Mouse (Mus musculus) urinary bladder, postnatal 4 days (tissue): ENCODE results near the gene Pdcd1lg2.

Experiments
- DNase-seq, 2 experiments: peaks; one replicate each; pipeline ENCODE4 v3.0.0; 2021 to 2022; ENCODE audit warnings: low spot score in 2 of 2

Gene Pdcd1lg2

GRCm38 (mm10) chr19:29469686-29470254, 59.1 kb downstream of the Pdcd1lg2 start:
- no peak for DNase-seq

- no peak for DNase-seq
Observed at GRCm38 (mm10) chr19:29470652-29471051, 59.9 kb downstream of the Pdcd1lg2 start.

- DNase-seq = no peak
Observed at GRCm38 (mm10) chr19:29472424-29472823, 61.7 kb downstream of the Pdcd1lg2 start.

GRCm38 (mm10) chr19:29472946-29473345, 62.2 kb downstream of the Pdcd1lg2 start:
- DNase-seq = no peak

GRCm38 (mm10) chr19:29474803-29475202, 64.1 kb downstream of the Pdcd1lg2 start:
- no peak for DNase-seq

- no peak for DNase-seq
Observed at GRCm38 (mm10) chr19:29475210-29475620, 64.5 kb downstream of the Pdcd1lg2 start.

- no peak for DNase-seq
Observed at GRCm38 (mm10) chr19:29478598-29478997, 67.9 kb downstream of the Pdcd1lg2 start.

- DNase-seq = no peak
Observed at GRCm38 (mm10) chr19:29481578-29481977, 70.9 kb downstream of the Pdcd1lg2 start.

GRCm38 (mm10) chr19:29482148-29482547, 71.4 kb downstream of the Pdcd1lg2 start:
- no peak for DNase-seq

- DNase-seq = no peak
Observed at GRCm38 (mm10) chr19:29482637-29483036, 71.9 kb downstream of the Pdcd1lg2 start.

- DNase-seq = no peak
Observed at GRCm38 (mm10) chr19:29483386-29483785, 72.7 kb downstream of the Pdcd1lg2 start.

- no peak for DNase-seq
Observed at GRCm38 (mm10) chr19:29484537-29484936, 73.8 kb downstream of the Pdcd1lg2 start.

DNA sequence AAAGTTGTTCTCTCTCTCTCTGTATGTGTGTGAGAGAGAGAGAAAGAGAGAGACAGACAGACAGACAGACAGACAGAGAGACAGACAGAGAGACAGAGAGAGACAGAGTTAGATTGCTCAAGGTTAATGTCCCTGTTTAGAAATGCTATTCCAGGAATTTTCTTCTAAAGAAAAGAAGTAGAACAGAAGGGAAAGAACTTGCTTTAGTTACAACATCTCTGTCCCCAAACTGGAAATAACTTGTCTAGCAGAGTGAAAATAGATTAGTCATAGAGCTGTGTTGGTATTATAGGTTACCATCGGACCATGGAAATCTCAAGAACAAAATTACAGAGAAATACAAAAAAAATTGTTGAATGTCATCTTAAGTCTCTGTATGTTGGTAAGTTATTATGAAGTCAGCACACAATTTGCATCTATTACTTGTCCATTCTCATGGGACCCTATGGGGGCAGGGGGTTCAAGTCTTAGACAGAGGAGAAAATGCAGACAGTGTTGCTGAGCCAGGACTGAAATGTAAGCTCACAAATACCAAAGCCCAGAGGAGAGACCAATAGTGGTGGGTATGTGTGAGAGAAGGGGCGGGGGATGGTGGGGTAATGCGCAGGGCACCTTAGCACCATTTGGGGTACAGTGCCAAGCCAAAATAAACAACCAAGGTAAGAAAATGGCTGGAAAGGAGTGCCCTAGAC, 74.7 kb downstream of the Pdcd1lg2 start:
- DNase-seq = no peak

DNA sequence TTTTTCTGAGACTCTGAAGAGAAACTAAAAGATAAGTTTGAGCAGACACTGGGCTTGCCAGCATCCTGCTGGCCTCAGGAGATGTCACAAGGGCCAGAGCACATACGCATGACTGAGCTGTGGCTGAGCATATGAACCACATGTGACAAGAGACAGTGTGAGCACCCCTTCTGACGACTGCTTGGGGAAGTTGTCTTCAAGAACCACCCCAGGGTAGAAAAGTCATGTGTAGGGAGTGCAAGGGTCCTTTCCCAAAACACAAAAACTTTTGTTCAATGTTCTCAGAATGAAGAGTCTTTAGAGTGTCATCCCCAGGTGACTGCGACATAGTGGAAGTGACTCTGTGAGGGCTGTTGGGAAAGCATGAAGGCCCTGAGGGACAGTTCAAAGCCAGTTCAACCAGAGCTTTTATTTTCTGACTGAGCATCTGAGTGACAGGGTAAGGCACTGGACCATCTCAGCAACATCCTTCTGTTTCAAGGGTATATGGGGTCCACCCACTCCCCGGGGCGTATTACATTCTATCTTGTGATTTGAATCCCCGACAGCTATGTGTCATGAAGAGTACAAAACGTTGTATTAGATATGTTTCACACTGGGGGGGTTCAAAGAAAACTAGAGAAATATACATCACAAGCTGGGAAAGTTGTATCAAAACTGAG, 76.0 kb downstream of the Pdcd1lg2 start:
- peak in 1 of 2 experiments; percentile 35 for DNase-seq

DNA sequence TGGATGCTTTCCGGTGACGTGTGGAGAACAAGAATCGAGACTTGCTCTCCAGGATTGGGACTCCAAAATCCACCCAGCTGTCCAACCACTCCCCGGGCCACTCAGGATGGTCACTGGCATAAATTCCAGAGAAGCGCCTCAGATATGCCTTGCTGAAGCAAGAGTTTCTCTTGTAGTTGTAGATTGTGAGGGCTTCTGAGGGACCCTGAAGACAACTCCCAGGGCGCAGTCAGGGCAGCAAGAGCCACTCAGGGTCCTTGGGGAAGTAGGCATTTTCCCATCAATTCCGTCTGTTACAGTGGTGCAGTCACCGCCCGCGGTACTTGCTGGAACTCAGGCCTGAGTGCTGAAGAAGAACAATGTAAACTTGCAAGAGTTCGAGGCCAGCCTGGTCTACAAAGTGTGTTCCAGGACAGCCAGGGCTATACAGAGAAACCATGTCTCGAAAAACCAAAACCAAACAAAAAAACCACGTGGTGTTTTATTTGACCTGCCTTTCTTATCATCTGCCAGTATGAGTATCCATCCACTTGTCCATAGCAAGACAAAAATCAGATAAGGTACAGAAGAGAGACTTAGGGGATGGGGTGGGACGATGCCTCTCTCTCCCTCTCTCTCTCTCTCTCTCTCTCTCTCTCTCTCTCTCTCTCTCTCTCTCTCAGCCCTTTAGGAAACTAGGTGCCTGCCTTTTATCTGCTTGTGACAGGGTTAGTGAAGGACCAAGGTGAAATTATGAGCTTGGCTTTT, 76.8 kb downstream of the Pdcd1lg2 start:
- no peak for DNase-seq

GRCm38 (mm10) chr19:29488073-29488390, 77.3 kb downstream of the Pdcd1lg2 start:
- DNase-seq = no peak

DNA sequence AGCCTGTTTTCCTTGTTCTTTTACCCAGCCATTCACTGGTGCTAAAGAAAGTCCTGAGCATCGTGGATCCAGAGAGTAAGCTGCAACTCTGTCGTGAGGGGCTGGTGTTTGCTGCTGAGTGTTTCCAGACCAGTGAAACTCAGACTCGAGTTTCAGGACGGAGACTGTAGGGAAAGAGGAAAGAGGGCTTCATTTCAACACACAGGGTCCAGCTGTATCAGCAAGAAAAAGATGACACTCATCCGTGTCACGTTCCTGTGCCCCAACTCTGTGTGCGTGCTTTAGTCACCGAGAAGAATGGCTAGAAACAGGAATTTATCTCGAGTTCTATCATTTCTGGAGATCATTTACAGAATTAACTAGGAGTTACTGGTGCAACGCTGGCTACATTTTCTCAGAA, 77.7 kb downstream of the Pdcd1lg2 start:
- no peak for DNase-seq

DNA sequence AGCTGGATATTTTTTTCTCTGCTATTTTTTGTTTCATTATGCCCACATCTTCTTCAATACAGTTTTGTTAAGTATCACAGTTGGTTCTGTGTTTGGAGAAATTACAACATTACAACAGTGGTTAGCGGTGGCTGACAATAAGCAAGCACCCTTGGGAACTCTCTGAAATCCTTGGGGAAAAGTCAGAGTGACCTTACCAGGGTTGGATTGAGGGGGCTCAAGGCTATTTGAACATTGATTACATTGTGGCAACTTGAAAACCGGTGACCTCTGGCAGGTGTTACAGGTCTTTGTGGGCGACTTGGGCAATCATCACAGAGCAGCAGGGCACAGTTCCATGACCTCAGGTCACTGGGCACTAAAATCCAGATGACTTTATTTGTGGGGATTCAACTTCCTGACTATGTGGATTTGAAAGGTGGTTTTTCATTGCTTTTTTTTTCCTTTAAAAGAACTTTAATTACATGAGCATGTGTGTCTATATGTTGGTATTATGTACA, 79.1 kb downstream of the Pdcd1lg2 start:
- DNase-seq = no peak

DNA sequence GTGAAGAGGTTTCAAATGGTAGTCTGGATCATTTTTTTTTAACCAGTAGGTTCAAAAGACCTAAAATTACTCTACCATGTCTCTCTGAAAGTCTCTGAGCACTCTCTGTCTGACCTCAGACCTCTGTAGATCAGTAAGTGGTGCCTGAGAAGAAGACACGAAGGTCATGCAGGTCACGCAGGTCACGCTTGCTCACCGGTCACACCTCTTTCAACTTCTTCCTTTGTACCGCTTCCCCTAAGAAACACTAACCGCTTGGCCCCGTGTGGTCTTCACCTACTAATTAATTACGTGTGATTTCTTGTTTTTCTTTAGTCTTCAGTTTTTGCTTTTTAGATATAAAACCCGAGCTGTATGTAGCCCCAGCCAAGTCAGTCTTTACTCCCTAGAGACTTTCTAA, 80.7 kb downstream of the Pdcd1lg2 start:
- DNase-seq = no peak

DNA sequence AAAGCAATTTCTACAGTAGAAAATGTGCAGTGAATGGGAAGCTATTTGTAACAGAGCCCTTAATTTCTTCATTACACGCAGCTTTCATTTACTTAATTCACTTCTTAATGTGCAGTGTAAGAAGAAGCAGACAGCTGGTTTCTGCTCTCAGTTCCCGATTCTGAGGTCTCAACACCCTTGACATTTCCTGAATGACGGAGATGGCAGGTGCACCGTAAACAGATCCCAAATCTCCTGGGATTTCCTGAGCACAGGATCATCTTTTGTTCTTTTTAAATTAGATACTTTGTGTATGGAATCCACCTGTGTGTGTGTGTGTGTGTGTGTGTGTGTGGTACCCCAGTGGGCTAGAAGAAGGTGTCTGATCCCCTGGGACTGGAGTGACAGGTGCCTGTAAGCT, 83.7 kb downstream of the Pdcd1lg2 start:
- DNase-seq = no peak

- DNase-seq = no peak
Observed at GRCm38 (mm10) chr19:29496001-29496597, 85.4 kb downstream of the Pdcd1lg2 start.
